Mouse (Mus musculus) limb, embryonic 14.5 days (tissue): Measurements from ENCODE around the gene Yap1. TPM values are rescaled to one million over a fixed set of nuclear protein-coding genes. Genes with fewer than 3 reads are reported as not detected.

ENCODE experiments used
- ATAC-seq: fragments of 200-750 bp; cut with Nextera tagmentation; 2 replicates; pipeline ENCODE4 v1.8.0; 2017; ENCODE audit warnings: low read depth, moderate number of reproducible peaks, moderate TSS enrichment; ENCODE audit not compliant: low FRiP score
- DNase-seq: peaks from one replicate; pipeline ENCODE4 v3.0.0-alpha.2; 2015; ENCODE audit warnings: low spot score
- H3K27ac ChIP-seq: fragments of 300-500 bp; sonication (generic); replicated peaks from 2 replicates; pipeline ENCODE4 v1.5.1; 2014; ENCODE audit warnings: low read depth, mild to moderate bottlenecking, low read length, moderate library complexity, mixed read lengths
- H3K27me3 ChIP-seq: fragments of 300-500 bp; sonication (generic); 2 replicates; pipeline ENCODE4 v1.6.1; 2014; ENCODE audit warnings: low read length, mixed read lengths; ENCODE audit not compliant: control insufficient read depth, insufficient read depth
- H3K36me3 ChIP-seq: fragments of 300-500 bp; sonication (generic); 2 replicates; pipeline ENCODE4 v1.6.1; 2014; ENCODE audit warnings: mild to moderate bottlenecking, low read length, moderate library complexity, mixed read lengths; ENCODE audit not compliant: control insufficient read depth, insufficient read depth
- H3K4me1 ChIP-seq: fragments of 300-500 bp; sonication (generic); 2 replicates; pipeline ENCODE4 v1.6.1; 2014; ENCODE audit warnings: antibody characterized with exemption, low read length, mixed read lengths; ENCODE audit not compliant: control insufficient read depth, insufficient read depth
- H3K4me2 ChIP-seq: fragments of 300-500 bp; sonication (generic); replicated peaks from 2 replicates; pipeline ENCODE4 v1.6.1; 2014; ENCODE audit warnings: low read depth, mild to moderate bottlenecking, low read length, moderate library complexity; ENCODE audit not compliant: severe bottlenecking
- H3K4me3 ChIP-seq: fragments of 300-500 bp; sonication (generic); replicated peaks from 2 replicates; pipeline ENCODE4 v1.5.1; 2014; ENCODE audit warnings: low read length
- H3K9ac ChIP-seq: fragments of 300-500 bp; sonication (generic); 2 replicates; pipeline ENCODE4 v1.6.1; 2014; ENCODE audit warnings: mild to moderate bottlenecking, low read depth, low read length, moderate library complexity; ENCODE audit not compliant: severe bottlenecking
- H3K9me3 ChIP-seq: fragments of 300-500 bp; sonication (generic); 2 replicates; pipeline ENCODE4 v1.6.1; 2016; ENCODE audit warnings: low read length; ENCODE audit not compliant: control insufficient read depth
- POLR2A ChIP-seq: fragments of 200-500 bp; IDR thresholded peaks from 2 replicates; pipeline ENCODE4 v1.8.0; 2012; ENCODE audit warnings: inconsistent platforms, mild to moderate bottlenecking, moderate library complexity, borderline replicate concordance; ENCODE audit not compliant: insufficient read depth, insufficient read length; ENCODE audit errors: extremely low read depth
- WGBS: fragments of 180-500 bp; shearing (Covaris S2); extraction: QIAGEN DNeasy Blood & Tissue Kit; methylation state at CpG from one replicate; pipeline ENCODE4 v1.1.7; 2014; 5-methylcytosine and 5-hydroxymethylcytosine counted together
- polyA plus RNA-seq, 2 experiments: library from polyadenylated mRNA; depleted of rRNA in 1 of 2; stranded (reverse) in 1 of 2; unstranded in 1 of 2; fragments of >200 nt; fragmentation: Nextera tagmentation in 1 of 2; extraction: Ambion mirVana in 1 of 2; gene quantifications; 2 replicates each; pipeline versions ENCODE4 v1.2.1 to v1.2.3; 2012 to 2014

The Yap1 gene
- polyA plus RNA-seq, 2 experiments = 43.3 to 75.0 TPM

- peak overlapping the region; percentile 31 for H3K4me2 ChIP-seq
Measured at GRCm38 (mm10) chr9:7914925-7915324, 89.5 kb downstream of the Yap1 start.

GRCm38 (mm10) chr9:7914487-7914886, 89.9 kb downstream of the Yap1 start:
- H3K4me3 ChIP-seq = no peak overlapping the region
- no peak overlapping the region for H3K9ac ChIP-seq
- ATAC-seq = peak; percentile 86
- peak overlapping the region; percentile 31 for H3K4me2 ChIP-seq
- no peaks in the 10 kb centered on the region for H3K27me3 ChIP-seq
- peaks cover 3% of the 10 kb centered on the region; the same call in 1 of the 2 replicates for H3K4me1 ChIP-seq
- no peaks in the 10 kb centered on the region for H3K9me3 ChIP-seq
- peak; percentile 79 for DNase-seq
- no peak overlapping the region for H3K27ac ChIP-seq
- no peaks in the 10 kb centered on the region for H3K36me3 ChIP-seq
- TF ChIP-seq POLR2A = no peak
- 2% methylated on average over 11 of the region's 11 CpGs for WGBS

More at GRCm38 (mm10) chr9:7914925-7915324, 89.5 kb downstream of the Yap1 start:
- H3K36me3 ChIP-seq = no peaks in the 10 kb centered on the region
- no peak overlapping the region for H3K4me3 ChIP-seq
- DNase-seq = no peak
- WGBS = 61% methylated on average over 8 of the region's 8 CpGs
- no peak overlapping the region for H3K27ac ChIP-seq
- no peak for TF ChIP-seq POLR2A
- ATAC-seq = no peak
- H3K9ac ChIP-seq = no peak overlapping the region
- H3K9me3 ChIP-seq = no peaks in the 10 kb centered on the region
- H3K27me3 ChIP-seq = no peaks in the 10 kb centered on the region
- peaks cover 3% of the 10 kb centered on the region; the same call in 1 of the 2 replicates for H3K4me1 ChIP-seq

GRCm38 (mm10) chr9:7913953-7914352, 90.4 kb downstream of the Yap1 start:
- Histone ChIP-seq H3K36me3 (no peaks in the 10 kb centered on the region), H3K4me2 (peak overlapping the region; percentile 31), H3K27me3 (no peaks in the 10 kb centered on the region), H3K4me1 (peaks cover 3% of the 10 kb centered on the region; the same call in 1 of the 2 replicates), H3K27ac (no peak overlapping the region), H3K9ac (no peak overlapping the region), H3K4me3 (no peak overlapping the region), H3K9me3 (no peaks in the 10 kb centered on the region)
- TF ChIP-seq POLR2A = no peak
- 75% methylated on average over 19 of the region's 19 CpGs for WGBS
- ATAC-seq (no peak), DNase-seq (no peak)

- no peaks in the 10 kb centered on the region for H3K27me3 ChIP-seq
- no peak overlapping the region for H3K9ac ChIP-seq
- no peak overlapping the region for H3K4me3 ChIP-seq
- no peak overlapping the region for H3K4me2 ChIP-seq
- no peak for TF ChIP-seq POLR2A
- no peaks in the 10 kb centered on the region for H3K9me3 ChIP-seq
- H3K27ac ChIP-seq = no peak overlapping the region
- ATAC-seq (no peak), DNase-seq (no peak)
- H3K36me3 ChIP-seq = no peaks in the 10 kb centered on the region
- peaks cover 7% of the 10 kb centered on the region for H3K4me1 ChIP-seq
- WGBS = 78% methylated on average over 2 of the region's 2 CpGs
Measured at GRCm38 (mm10) chr9:7907351-7907985, 96.9 kb downstream of the Yap1 start.

GRCm38 (mm10) chr9:7906564-7906963, 97.8 kb downstream of the Yap1 start:
- WGBS = 86% methylated on average over 1 of the region's 1 CpGs
- H3K9me3 ChIP-seq = no peaks in the 10 kb centered on the region
- no peak overlapping the region for H3K4me2 ChIP-seq
- H3K4me3 ChIP-seq = no peak overlapping the region
- no peak for TF ChIP-seq POLR2A
- no peak for DNase-seq
- H3K9ac ChIP-seq = no peak overlapping the region
- H3K27me3 ChIP-seq = no peaks in the 10 kb centered on the region
- H3K4me1 ChIP-seq = peaks cover 12% of the 10 kb centered on the region
- no peak for ATAC-seq
- H3K36me3 ChIP-seq = no peaks in the 10 kb centered on the region
- no peak overlapping the region for H3K27ac ChIP-seq
